Mouse (Mus musculus) natural killer cell, adult 2 months (primary cell): ENCODE results near the gene Zc3h18.

ENCODE experiments used
- DNase-seq, 2 experiments: peaks; one replicate each; pipeline ENCODE4 v3.0.0; 2022; ENCODE audit warnings: low spot score in 2 of 2

Zc3h18 gene

GRCm38 (mm10) chr8:122347811-122348552 lies 28.4 kb upstream of the Zc3h18 start:
- no peak for DNase-seq

- peak; percentile 70 to 86 for DNase-seq
Measured at GRCm38 (mm10) chr8:122349357-122350297, 26.8 kb upstream of the Zc3h18 start.

- DNase-seq = no peak
Measured at GRCm38 (mm10) chr8:122350309-122351089, 25.9 kb upstream of the Zc3h18 start.

GRCm38 (mm10) chr8:122354157-122354556 lies 22.3 kb upstream of the Zc3h18 start:
- DNase-seq = no peak

- DNase-seq = no peak
Measured at GRCm38 (mm10) chr8:122355642-122356606, 20.5 kb upstream of the Zc3h18 start.

- no peak for DNase-seq
Measured at GRCm38 (mm10) chr8:122357202-122357601, 19.2 kb upstream of the Zc3h18 start.

GRCm38 (mm10) chr8:122357641-122358040 lies 18.8 kb upstream of the Zc3h18 start:
- DNase-seq = no peak

GRCm38 (mm10) chr8:122359111-122359775 lies 17.2 kb upstream of the Zc3h18 start:
- DNase-seq = no peak

- no peak for DNase-seq
Measured at GRCm38 (mm10) chr8:122360696-122361416, 15.6 kb upstream of the Zc3h18 start, which contains the start of gene Trhr2. Gene Trhr2 (minus strand): TSS chr8:122360746.

- no peak for DNase-seq
Measured at GRCm38 (mm10) chr8:122362271-122362670, 14.1 kb upstream of the Zc3h18 start.

GRCm38 (mm10) chr8:122362967-122363366 lies 13.4 kb upstream of the Zc3h18 start:
- DNase-seq = no peak

- DNase-seq = no peak
Measured at GRCm38 (mm10) chr8:122368494-122368893, 7.9 kb upstream of the Zc3h18 start.

GRCm38 (mm10) chr8:122369665-122370064 lies 6.7 kb upstream of the Zc3h18 start:
- DNase-seq = peak; percentile 52 to 61

GRCm38 (mm10) chr8:122371706-122372105 lies 4.7 kb upstream of the Zc3h18 start:
- DNase-seq = no peak

GRCm38 (mm10) chr8:122375320-122375719 lies 1.1 kb upstream of the Zc3h18 start:
- no peak for DNase-seq

GRCm38 (mm10) chr8:122375751-122376364 lies 551 bp upstream of the Zc3h18 start:
- DNase-seq = no peak

GRCm38 (mm10) chr8:122383039-122383438 lies 6.6 kb downstream of the Zc3h18 start:
- no peak for DNase-seq

GRCm38 (mm10) chr8:122389357-122389756 lies 12.9 kb downstream of the Zc3h18 start:
- no peak for DNase-seq

- DNase-seq = no peak
Measured at GRCm38 (mm10) chr8:122390758-122391157, 14.3 kb downstream of the Zc3h18 start.
